Mouse (Mus musculus) CD4-positive naive resting alpha-beta T cell, adult 76 days (primary cell): ENCODE measurements around the gene Timp2. TPM values are rescaled to one million over a fixed set of nuclear protein-coding genes. Genes with fewer than 3 reads are reported as not detected.

ENCODE experiments used
- total RNA-seq: library from RNA; stranded (reverse); gene quantifications from one replicate; pipeline ENCODE4 v1.2.4, GENCODE M21; 2023

Timp2 gene
- total RNA-seq = 53.2 TPM

GRCm38 (mm10) chr11:118355640-118356039, at the start of gene Timp2:
TSS of gene Timp2 (minus strand) at chr11:118355740.

GRCm38 (mm10) chr11:118401760-118402280, 46.3 kb upstream of the Timp2 start, which contains the start of gene Lgals3bp:
TSS of gene Lgals3bp (minus strand) at chr11:118402092.

DNA sequence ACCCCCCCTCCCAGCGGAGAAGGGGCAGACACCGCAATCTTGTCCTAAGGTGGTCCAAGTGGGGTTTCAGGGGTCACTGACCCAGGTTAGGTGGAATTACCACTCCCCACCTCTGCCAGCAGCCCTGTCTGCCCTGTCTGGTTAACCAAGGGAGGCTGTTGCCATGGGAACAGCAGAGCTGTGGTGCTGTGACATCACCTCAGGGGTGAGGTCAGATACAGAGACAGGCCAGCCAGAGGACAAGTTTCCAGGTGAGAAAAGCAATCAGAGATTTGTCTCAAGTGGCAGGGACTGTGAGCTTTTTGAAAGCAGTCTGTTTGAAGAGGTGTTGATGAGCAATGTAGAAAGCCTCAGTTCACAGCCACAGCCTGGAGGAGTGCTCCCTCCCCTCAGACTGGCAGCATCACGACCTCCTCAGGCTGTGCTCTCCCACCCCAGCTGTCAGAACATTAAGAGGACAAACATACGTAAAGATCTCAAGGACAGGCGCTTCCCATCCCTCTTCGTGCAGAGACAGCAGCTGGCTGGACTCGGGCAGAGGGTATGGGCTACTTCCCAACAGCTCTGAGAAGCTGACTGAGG, 13.0 kb downstream of the Timp2 start, which contains the start of gene Cep295nl:
Cep295nl (minus strand) TSS at position 101 of the 582 bp plus-strand sequence.

GRCm38 (mm10) chr11:118289999-118290889, 65.3 kb downstream of the Timp2 start, which contains the start of gene Usp36:
TSS of gene Usp36 (minus strand) at chr11:118290244.

Other genes starting within 250 kb of the Timp2 start
- gene Dnah17, start 225.1 kb downstream of the Timp2 start, total RNA-seq = 5.5 TPM
- gene Cyth1, start 107.1 kb downstream of the Timp2 start, total RNA-seq = 216 TPM
- 90.1 TPM for gene Usp36, start 65.5 kb downstream of the Timp2 start, total RNA-seq
- 5.8 TPM for gene Cep295nl, start 13.2 kb downstream of the Timp2 start, total RNA-seq
- 45.9 TPM for gene Lgals3bp, start 46.4 kb upstream of the Timp2 start, total RNA-seq
- 45.0 TPM for gene Cant1, start 63.3 kb upstream of the Timp2 start, total RNA-seq
- gene C1qtnf1, start 72.5 kb upstream of the Timp2 start, total RNA-seq = not detected
- 10.1 TPM for gene Engase, start 121.1 kb upstream of the Timp2 start, total RNA-seq